Mouse (Mus musculus): Measurements from ENCODE around the gene Btbd35f26. TPM values are rescaled to one million over a fixed set of nuclear protein-coding genes. Genes with fewer than 3 reads are reported as not detected.
"Not testable (repeated sequence)": the region's sequence is repeated elsewhere in the genome, so short reads cannot be mapped to it uniquely, and the experiment has no call there.

Gene Btbd35f26
- total RNA-seq (2021), result not detected
- long read RNA-seq, experiment 1, result 0 reads
- long read RNA-seq, experiment 2, result 0 reads

GRCm38 (mm10) chrX:31336154-31336553 lies at the start of gene Btbd35f26:
Gene Btbd35f26 (plus strand): TSS chrX:31336454.
- DNase-seq, result not testable (repeated sequence)

DNA sequence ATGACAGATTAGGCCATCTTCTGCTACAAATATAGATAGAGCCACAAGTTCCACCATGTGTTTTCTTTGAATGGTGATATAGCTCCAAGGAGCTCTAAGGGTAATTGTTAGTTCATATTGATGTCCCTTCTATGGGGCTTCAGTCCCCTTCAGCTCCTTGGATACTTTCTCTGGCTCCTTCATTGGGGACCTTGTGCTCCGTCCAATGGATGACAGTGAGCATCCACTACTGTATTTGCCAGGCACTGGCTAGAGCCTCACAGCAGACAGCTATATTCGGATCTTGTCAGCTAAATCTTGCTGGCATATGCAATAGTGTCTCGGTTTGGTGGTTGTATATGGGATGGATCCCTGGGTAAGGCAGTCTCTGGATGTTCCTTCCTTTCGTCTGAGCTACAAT lies 5.7 kb downstream of the Btbd35f26 start:
- DNase-seq, result not testable (repeated sequence)

DNA sequence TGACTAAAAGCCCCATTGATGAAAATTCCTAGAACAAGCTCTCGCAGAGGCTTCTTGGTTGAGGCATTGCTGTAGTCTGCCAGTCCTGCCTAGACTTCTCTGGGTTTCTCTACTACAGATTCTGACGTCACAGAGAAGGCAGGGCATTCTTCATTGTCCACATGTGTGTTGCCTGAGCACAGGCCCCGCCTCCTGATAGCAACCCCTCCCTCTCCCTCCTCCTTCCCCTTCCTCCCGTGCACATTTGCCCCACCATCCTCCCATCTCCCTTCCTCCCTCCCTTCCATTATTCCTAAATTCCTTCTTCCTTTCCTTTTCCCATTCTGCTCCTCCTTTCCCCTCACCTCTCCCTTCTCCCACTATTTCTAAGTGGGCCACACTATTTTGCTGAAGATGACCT lies 47.6 kb downstream of the Btbd35f26 start, which contains the start of gene Btbd35f19:
Gene Btbd35f19 (minus strand): TSS at position 101 of the 400 bp plus-strand sequence.
- not testable (repeated sequence) for DNase-seq

Other genes starting within 250 kb of the Btbd35f26 start
- gene Btbd35f29, start 218.8 kb upstream of the Btbd35f26 start, total RNA-seq (2021), result not detected
- not detected for gene Spin2f, start 82.6 kb upstream of the Btbd35f26 start, total RNA-seq (2021)
- not detected for gene Btbd35f19, start 47.5 kb downstream of the Btbd35f26 start, total RNA-seq (2021)
- gene Gm21883, start 237.8 kb downstream of the Btbd35f26 start, total RNA-seq (2021), result not detected